Mouse (Mus musculus) intestine, embryonic 16.5 days (tissue): ENCODE measurements around the gene A430005L14Rik. TPM values are rescaled to one million over a fixed set of nuclear protein-coding genes. Genes with fewer than 3 reads are reported as not detected.

ENCODE experiments used
- ATAC-seq: fragments of 200-750 bp; cut with Nextera tagmentation; 2 replicates; pipeline ENCODE4 v1.8.0; 2017; ENCODE audit warnings: moderate TSS enrichment, moderate library complexity
- H3K27ac ChIP-seq: fragments of 300-500 bp; sonication (generic); 2 replicates; pipeline ENCODE4 v1.5.1; 2014; ENCODE audit warnings: mild to moderate bottlenecking, low read length
- H3K27me3 ChIP-seq: fragments of 300-500 bp; sonication (generic); replicated peaks from 2 replicates; pipeline ENCODE4 v1.6.1; 2014; ENCODE audit warnings: low read length, control low read depth, mixed read lengths; ENCODE audit not compliant: control insufficient read depth, insufficient read depth
- H3K36me3 ChIP-seq: fragments of 300-500 bp; sonication (generic); 2 replicates; pipeline ENCODE4 v1.6.1; 2014; ENCODE audit warnings: low read length, control low read depth; ENCODE audit not compliant: control insufficient read depth, insufficient read depth
- H3K4me1 ChIP-seq: fragments of 300-500 bp; sonication (generic); 2 replicates; pipeline ENCODE4 v1.6.1; 2014; ENCODE audit warnings: low read length, control low read depth, mixed read lengths; ENCODE audit not compliant: control insufficient read depth, insufficient read depth
- H3K4me2 ChIP-seq: fragments of 300-500 bp; sonication (generic); 2 replicates; pipeline ENCODE4 v1.6.1; 2014; ENCODE audit warnings: low read depth, low read length, control low read depth
- H3K4me3 ChIP-seq: fragments of 300-500 bp; sonication (generic); 2 replicates; pipeline ENCODE4 v1.5.1; 2014; ENCODE audit warnings: mild to moderate bottlenecking, low read length
- H3K9ac ChIP-seq: fragments of 300-500 bp; sonication (generic); 2 replicates; pipeline ENCODE4 v1.6.1; 2014; ENCODE audit warnings: low read depth, low read length
- H3K9me3 ChIP-seq: fragments of 300-500 bp; sonication (generic); 2 replicates; pipeline ENCODE4 v1.6.1; 2016; ENCODE audit warnings: low read length, control low read depth; ENCODE audit not compliant: control insufficient read depth
- WGBS: fragments of 180-500 bp; shearing (Covaris S2); extraction: QIAGEN DNeasy Blood & Tissue Kit; methylation state at CpG from one replicate; pipeline ENCODE4 v1.1.7; 2014; 5-methylcytosine and 5-hydroxymethylcytosine counted together
- polyA plus RNA-seq: library from polyadenylated mRNA; unstranded; fragments of >200 nt; fragmentation: Nextera tagmentation; extraction: Ambion mirVana; gene quantifications from 2 replicates; pipeline ENCODE4 v1.2.1, GENCODE M21; 2015

Gene A430005L14Rik
- polyA plus RNA-seq, 1 experiment from 2014 or later, result 67.4 TPM

- H3K4me2 ChIP-seq, result no peak overlapping the region
- H3K36me3 ChIP-seq, result no peaks in the 10 kb centered on the region
- WGBS, result 58% methylated on average over 4 of the region's 4 CpGs
- 0 out of 2 replicates have a peak, but pooled peaks have one; percentile 17 for ATAC-seq
- H3K4me1 ChIP-seq, result peaks cover 11% of the 10 kb centered on the region; the same call in 1 of the 2 replicates
- no peaks in the 10 kb centered on the region for H3K27me3 ChIP-seq
- H3K27ac ChIP-seq, result no peak overlapping the region
- no peak overlapping the region for H3K4me3 ChIP-seq
- no peaks in the 10 kb centered on the region for H3K9me3 ChIP-seq
- H3K9ac ChIP-seq, result no peak overlapping the region
Measured at GRCm38 (mm10) chr4:153943243-153943642, 13.8 kb upstream of the A430005L14Rik start.

DNA sequence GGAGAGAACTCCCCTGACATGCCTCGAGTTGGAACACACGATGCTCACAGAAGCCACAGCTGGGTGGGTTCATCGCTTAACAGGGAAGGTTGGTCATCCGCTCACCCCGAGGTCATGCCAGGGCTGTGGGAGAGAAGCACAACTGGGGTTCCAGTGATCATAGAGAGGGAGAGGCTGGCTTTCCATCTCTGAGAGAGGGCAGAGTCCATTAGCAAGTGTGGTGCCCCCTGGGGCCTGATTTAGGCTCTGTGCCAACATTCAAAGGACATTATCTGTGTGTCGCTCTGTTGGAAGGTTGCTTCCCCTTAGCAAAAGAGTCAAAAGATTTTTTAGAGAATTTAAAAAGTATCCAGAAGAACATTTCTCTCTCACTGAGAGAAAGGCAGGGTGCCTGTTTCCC, 12.8 kb upstream of the A430005L14Rik start:
- Histone ChIP-seq H3K9me3 (no peaks in the 10 kb centered on the region), H3K4me2 (peak overlapping the region; percentile 14; the same call in 1 of the 2 replicates), H3K9ac (no peak overlapping the region), H3K36me3 (no peaks in the 10 kb centered on the region), H3K4me1 (peaks cover 11% of the 10 kb centered on the region; the same call in 1 of the 2 replicates), H3K27ac (no peak overlapping the region), H3K27me3 (no peaks in the 10 kb centered on the region), H3K4me3 (no peak overlapping the region)
- peak; percentile 74 for ATAC-seq
- WGBS, result 48% methylated on average over 6 of the region's 6 CpGs

GRCm38 (mm10) chr4:153945741-153946140, 11.3 kb upstream of the A430005L14Rik start:
- H3K27ac ChIP-seq, result no peak overlapping the region
- no peaks in the 10 kb centered on the region for H3K9me3 ChIP-seq
- no peak overlapping the region for H3K4me2 ChIP-seq
- H3K4me1 ChIP-seq, result peaks cover 11% of the 10 kb centered on the region; the same call in 1 of the 2 replicates
- no peak for ATAC-seq
- H3K4me3 ChIP-seq, result no peak overlapping the region
- H3K9ac ChIP-seq, result no peak overlapping the region
- H3K36me3 ChIP-seq, result no peaks in the 10 kb centered on the region
- no peaks in the 10 kb centered on the region for H3K27me3 ChIP-seq
- WGBS, result 76% methylated on average over 6 of the region's 6 CpGs

DNA sequence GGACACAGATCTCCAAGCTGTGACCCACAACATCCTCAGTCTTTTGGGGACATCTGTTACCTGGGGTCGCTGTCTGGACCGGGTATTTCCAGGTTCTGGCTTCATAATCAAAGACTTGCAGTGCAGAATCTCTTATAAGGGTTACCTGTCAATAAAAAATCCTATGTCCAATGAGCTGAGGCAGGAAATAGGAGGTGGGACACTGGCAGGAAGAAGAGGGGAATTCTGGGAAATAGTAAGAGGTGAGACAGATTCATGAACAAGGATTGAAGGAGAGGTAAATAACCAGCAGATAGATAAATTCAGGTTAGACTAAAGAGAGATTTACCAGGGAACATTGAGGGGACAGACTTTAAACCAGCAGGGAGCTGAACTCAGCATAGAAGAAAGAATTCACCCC, 6.7 kb upstream of the A430005L14Rik start:
- Histone ChIP-seq H3K9me3 (no peaks in the 10 kb centered on the region), H3K27ac (no peak overlapping the region), H3K4me1 (no peaks in the 10 kb centered on the region), H3K27me3 (no peaks in the 10 kb centered on the region), H3K36me3 (no peaks in the 10 kb centered on the region), H3K4me2 (no peak overlapping the region), H3K4me3 (no peak overlapping the region), H3K9ac (no peak overlapping the region)
- ATAC-seq, result no peak
- WGBS, result 65% methylated on average over 2 of the region's 2 CpGs

- Histone ChIP-seq H3K27ac (no peak overlapping the region), H3K4me1 (no peaks in the 10 kb centered on the region), H3K36me3 (no peaks in the 10 kb centered on the region), H3K27me3 (no peaks in the 10 kb centered on the region), H3K4me2 (no peak overlapping the region), H3K9me3 (no peaks in the 10 kb centered on the region), H3K9ac (no peak overlapping the region), H3K4me3 (no peak overlapping the region)
- no peak for ATAC-seq
- 68% methylated on average over 3 of the region's 3 CpGs for WGBS
Measured at GRCm38 (mm10) chr4:153951150-153951549, 5.9 kb upstream of the A430005L14Rik start.

DNA sequence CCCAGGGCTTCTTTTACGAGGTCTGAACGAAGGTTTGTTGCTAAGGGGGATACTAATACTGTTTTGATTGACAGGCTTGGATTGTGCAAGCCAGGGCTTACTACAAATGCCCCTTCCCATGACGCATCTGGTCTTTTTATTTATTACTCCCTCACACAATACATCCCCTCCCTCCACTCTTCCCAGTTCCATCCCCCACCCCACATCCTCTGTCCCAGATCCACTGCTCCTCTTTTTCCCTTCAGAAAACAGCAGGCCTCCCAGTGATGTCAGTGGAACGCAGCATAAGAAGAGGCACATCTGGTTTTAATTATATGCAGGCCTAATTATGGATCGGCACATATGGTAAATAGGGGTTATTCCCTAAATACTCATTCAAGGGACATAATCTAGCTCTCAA, 5.3 kb upstream of the A430005L14Rik start:
- no peak overlapping the region for H3K9ac ChIP-seq
- H3K9me3 ChIP-seq, result no peaks in the 10 kb centered on the region
- WGBS, result 53% methylated on average over 5 of the region's 5 CpGs
- H3K4me3 ChIP-seq, result no peak overlapping the region
- ATAC-seq, result no peak
- no peak overlapping the region for H3K4me2 ChIP-seq
- no peak overlapping the region for H3K27ac ChIP-seq
- no peaks in the 10 kb centered on the region for H3K36me3 ChIP-seq
- H3K4me1 ChIP-seq, result no peaks in the 10 kb centered on the region
- H3K27me3 ChIP-seq, result no peaks in the 10 kb centered on the region

DNA sequence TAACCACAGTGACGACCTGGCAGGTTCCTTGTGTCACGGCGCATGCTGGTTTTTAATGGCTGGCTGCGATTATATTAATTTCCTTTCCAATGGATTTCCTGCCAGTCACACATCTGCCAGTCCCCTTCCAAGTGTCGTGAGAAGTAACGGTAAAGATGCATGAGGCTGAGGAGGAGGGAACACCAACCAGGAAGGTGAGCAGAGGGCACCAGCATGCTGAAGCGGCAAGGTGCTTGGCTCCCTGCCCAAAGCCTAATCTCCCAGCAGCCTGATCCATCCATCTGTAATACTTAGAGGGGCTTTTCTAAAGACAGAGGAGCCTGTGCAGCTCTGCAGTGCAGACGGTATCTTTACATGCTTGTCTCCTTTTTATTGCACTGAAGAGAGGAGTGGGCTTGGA, 1.4 kb upstream of the A430005L14Rik start:
- 76% methylated on average over 8 of the region's 8 CpGs for WGBS
- no peak overlapping the region for H3K4me3 ChIP-seq

DNA sequence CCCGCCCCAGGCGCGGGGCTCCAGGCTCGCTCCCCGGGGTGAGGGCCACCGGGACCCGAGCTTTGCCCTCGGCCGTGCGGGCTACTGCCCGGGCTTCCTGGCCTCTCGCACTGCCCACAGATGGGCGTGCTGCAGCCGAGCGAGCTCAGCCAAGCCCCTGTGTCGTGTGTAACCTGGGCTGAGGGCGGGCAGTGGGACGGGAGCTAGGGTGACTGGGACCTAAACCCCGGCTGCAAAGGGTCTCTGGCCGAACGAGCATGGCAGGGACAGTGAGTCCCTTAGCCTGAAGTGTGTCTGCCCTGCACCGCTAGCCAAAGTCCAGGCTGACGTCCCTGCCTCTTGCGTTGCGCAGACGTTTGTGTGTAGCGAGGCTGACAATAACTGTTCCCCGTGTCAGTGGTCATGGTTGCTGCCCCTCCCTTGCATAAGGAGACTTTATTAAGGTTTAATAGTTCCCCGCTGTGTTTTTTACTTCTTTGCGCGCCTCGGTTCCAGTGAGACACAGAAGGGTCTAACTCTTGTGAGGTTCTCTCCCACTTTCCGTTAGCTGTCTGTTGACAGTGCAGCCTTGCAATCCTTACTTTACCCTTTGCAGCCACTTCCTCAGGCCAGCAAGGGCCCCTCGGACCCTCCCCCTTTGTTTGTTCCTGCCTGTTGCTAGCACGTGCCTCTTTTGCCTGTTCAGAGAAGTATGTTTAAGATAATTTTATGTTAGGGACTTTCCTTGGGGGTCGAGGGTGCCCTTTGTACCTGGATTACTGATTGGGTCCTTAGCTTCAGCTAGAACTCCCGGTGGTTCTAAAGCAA, 610 bp downstream of the A430005L14Rik start:
- H3K36me3 ChIP-seq, result peaks cover 5% of the 10 kb centered on the region
- peak overlapping the region; percentile 93 for H3K9ac ChIP-seq
- H3K4me2 ChIP-seq, result peak overlapping the region; percentile 53
- ATAC-seq, result peak; percentile 55; the same call in 1 of the 2 replicates
- peaks cover 9% of the 10 kb centered on the region; the same call in 1 of the 2 replicates for H3K4me1 ChIP-seq
- WGBS, result under 1% methylated on average over 37 of the region's 37 CpGs
- H3K27ac ChIP-seq, result peak overlapping the region; percentile 97
- peak overlapping the region; percentile 85 for H3K4me3 ChIP-seq
- H3K9me3 ChIP-seq, result no peaks in the 10 kb centered on the region
- H3K27me3 ChIP-seq, result no peaks in the 10 kb centered on the region

More for the DNA sequence above, 1.4 kb upstream of the A430005L14Rik start:
- H3K9ac ChIP-seq, result no peak overlapping the region
- H3K27ac ChIP-seq, result no peak overlapping the region
- no peaks in the 10 kb centered on the region for H3K36me3 ChIP-seq
- H3K9me3 ChIP-seq, result no peaks in the 10 kb centered on the region
- no peak for ATAC-seq
- peaks cover 9% of the 10 kb centered on the region; the same call in 1 of the 2 replicates for H3K4me1 ChIP-seq
- H3K4me2 ChIP-seq, result no peak overlapping the region
- H3K27me3 ChIP-seq, result no peaks in the 10 kb centered on the region

- ATAC-seq, result no peak
- peaks cover 13% of the 10 kb centered on the region for H3K36me3 ChIP-seq
- H3K9ac ChIP-seq, result no peak overlapping the region
- H3K27ac ChIP-seq, result no peak overlapping the region
- H3K4me2 ChIP-seq, result no peak overlapping the region
- peaks cover 9% of the 10 kb centered on the region; the same call in 1 of the 2 replicates for H3K4me1 ChIP-seq
- no peaks in the 10 kb centered on the region for H3K27me3 ChIP-seq
- H3K9me3 ChIP-seq, result no peaks in the 10 kb centered on the region
- H3K4me3 ChIP-seq, result no peak overlapping the region
- 81% methylated on average over 7 of the region's 7 CpGs for WGBS
Measured at GRCm38 (mm10) chr4:153962631-153963030, 5.6 kb downstream of the A430005L14Rik start.
